Mouse (Mus musculus): ENCODE data around the gene Gmds. TPM values are rescaled to one million over a fixed set of nuclear protein-coding genes. Genes with fewer than 3 reads are reported as not detected.

Gene Gmds
- polyA plus RNA-seq, 1 experiment from 2014 or later: 35.1 TPM

DNA sequence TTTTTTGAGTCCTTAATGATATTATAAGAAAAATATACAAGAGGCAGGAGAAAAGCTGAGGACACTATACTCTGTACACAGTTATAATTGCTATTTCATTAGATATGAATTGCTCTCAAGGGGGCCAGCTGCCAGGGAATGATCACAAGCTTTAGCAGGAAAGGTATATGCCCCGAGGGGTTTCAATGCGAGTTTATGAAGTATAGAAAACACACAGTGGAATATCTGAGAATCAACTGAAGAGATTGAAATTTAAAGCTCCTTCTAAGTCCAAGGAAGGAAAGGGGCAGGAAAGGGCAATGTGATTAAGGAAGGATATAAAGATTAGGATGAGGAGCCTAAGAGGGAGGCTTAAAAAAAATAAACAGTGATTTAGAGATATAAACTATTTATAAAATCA is 427.2 kb downstream of the Gmds start:
- H3K4me3 ChIP-seq: no peak overlapping the region
- ATAC-seq (ENCODE audit: low FRiP score, low read depth): no peak
- no peak overlapping the region for H3K27ac ChIP-seq (replicated peaks)
- H3K9ac ChIP-seq (replicated peaks): no peak overlapping the region
- no peaks in the 10 kb centered on the region for H3K9me3 ChIP-seq
- WGBS: 38% methylated on average over 2 of the region's 2 CpGs
- no peak overlapping the region for H3K4me2 ChIP-seq (replicated peaks)
- no peaks in the 10 kb centered on the region for H3K27me3 ChIP-seq
- H3K36me3 ChIP-seq: no peaks in the 10 kb centered on the region
- H3K4me1 ChIP-seq: peaks cover 3% of the 10 kb centered on the region

DNA sequence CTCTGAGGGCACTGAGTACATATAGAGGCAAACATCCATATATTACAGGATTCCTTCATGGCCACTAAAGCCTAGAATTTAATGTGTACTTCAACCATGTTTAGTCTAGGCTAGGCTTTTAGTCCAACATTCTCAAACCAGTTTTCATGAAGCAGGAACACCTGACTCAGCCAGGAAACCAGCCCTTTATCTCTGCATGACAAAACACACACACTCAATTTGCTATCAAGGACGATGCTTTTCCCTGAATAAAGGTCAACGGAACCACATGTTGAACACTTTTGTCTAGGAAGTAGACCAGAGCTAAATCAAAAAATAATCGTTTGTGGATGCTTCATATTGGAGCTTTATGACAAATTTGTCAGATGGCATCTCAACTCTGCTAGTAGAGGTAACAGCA is 429.5 kb downstream of the Gmds start:
- no peak overlapping the region for H3K27ac ChIP-seq (replicated peaks)
- peaks cover 3% of the 10 kb centered on the region for H3K4me1 ChIP-seq
- H3K4me3 ChIP-seq: no peak overlapping the region
- no peak overlapping the region for H3K4me2 ChIP-seq (replicated peaks)
- H3K9me3 ChIP-seq: no peaks in the 10 kb centered on the region
- H3K36me3 ChIP-seq: no peaks in the 10 kb centered on the region
- WGBS: 89% methylated on average over 3 of the region's 3 CpGs
- no peaks in the 10 kb centered on the region for H3K27me3 ChIP-seq
- no peak for ATAC-seq (ENCODE audit: low FRiP score, low read depth)
- H3K9ac ChIP-seq (replicated peaks): no peak overlapping the region

DNA sequence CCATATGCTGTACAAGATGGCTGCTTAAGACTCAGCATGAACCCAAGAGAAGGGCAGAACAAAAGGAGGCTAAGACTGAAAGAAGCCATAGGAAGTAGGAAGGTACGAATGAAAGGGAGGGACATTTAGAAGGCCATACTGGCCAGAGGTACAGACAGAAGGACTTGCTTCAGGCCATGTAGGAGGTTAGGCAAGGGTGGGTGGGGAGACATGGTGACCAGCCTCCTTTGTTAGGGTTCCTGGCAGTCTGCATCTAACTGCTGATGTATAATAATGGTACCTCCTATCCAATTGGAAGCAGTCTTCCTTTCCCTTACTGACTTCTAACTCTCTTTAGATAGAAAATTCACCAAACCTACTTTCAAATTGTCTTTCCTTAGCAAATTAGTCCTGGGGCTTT is 432.0 kb downstream of the Gmds start:
- ATAC-seq (ENCODE audit: low FRiP score, low read depth): no peak
- Histone ChIP-seq H3K27ac (replicated peaks) (no peak overlapping the region), H3K27me3 (no peaks in the 10 kb centered on the region), H3K9me3 (no peaks in the 10 kb centered on the region), H3K4me3 (no peak overlapping the region), H3K4me2 (replicated peaks) (no peak overlapping the region), H3K36me3 (no peaks in the 10 kb centered on the region), H3K4me1 (no peaks in the 10 kb centered on the region), H3K9ac (replicated peaks) (no peak overlapping the region)
- 54% methylated on average over 1 of the region's 1 CpGs for WGBS

DNA sequence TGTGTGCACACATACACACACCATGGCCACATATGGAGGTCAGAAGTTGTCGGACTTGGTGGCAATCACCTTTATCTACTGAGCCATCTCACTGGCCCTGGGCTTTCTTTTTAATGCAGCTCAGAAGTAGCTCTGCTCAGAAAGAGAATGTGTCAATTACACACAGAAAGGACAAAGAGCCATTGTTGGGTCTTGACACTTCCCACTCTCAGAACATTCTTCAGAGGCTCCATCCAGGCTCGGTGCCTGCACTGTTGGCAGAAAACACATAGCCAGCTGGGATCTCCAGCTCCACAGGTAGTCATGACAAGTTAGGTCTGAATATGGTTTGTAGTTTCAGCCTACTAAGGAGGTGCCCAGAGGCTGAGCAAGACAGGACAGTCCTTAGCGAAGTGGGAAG is 438.3 kb downstream of the Gmds start:
- Histone ChIP-seq H3K9ac (replicated peaks) (no peak overlapping the region), H3K4me3 (no peak overlapping the region), H3K27me3 (no peaks in the 10 kb centered on the region), H3K4me2 (replicated peaks) (no peak overlapping the region), H3K36me3 (no peaks in the 10 kb centered on the region), H3K27ac (replicated peaks) (no peak overlapping the region), H3K9me3 (no peaks in the 10 kb centered on the region), H3K4me1 (no peaks in the 10 kb centered on the region)
- WGBS: 63% methylated on average over 3 of the region's 3 CpGs
- ATAC-seq (ENCODE audit: low FRiP score, low read depth): no peak

DNA sequence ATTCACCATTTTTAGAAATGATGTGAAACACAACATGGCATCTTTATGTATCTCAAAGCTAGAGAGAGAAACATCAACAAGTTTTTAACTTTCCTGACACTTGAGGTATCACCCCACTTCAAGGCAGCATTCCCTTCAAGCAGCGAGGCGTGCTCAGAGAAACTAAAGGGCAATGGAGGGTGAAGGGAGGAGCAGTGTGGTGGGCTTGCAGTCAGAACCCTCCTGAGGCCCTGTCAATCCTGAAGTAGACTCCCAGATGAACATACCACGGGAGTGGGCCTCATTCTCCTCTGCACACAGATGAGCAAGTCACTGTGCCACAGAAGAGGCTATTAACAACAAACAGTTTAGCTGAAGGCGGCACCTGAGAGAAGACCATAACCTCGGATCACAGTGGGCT is 439.1 kb downstream of the Gmds start:
- WGBS: 75% methylated on average over 5 of the region's 5 CpGs
- Histone ChIP-seq H3K27ac (replicated peaks) (no peak overlapping the region), H3K27me3 (no peaks in the 10 kb centered on the region), H3K9ac (replicated peaks) (no peak overlapping the region), H3K4me1 (no peaks in the 10 kb centered on the region), H3K4me2 (replicated peaks) (no peak overlapping the region), H3K4me3 (no peak overlapping the region), H3K9me3 (no peaks in the 10 kb centered on the region), H3K36me3 (no peaks in the 10 kb centered on the region)
- no peak for ATAC-seq (ENCODE audit: low FRiP score, low read depth)

- Histone ChIP-seq H3K9me3 (no peaks in the 10 kb centered on the region), H3K27ac (replicated peaks) (no peak overlapping the region), H3K36me3 (no peaks in the 10 kb centered on the region), H3K27me3 (no peaks in the 10 kb centered on the region), H3K4me1 (no peaks in the 10 kb centered on the region), H3K9ac (replicated peaks) (no peak overlapping the region), H3K4me3 (no peak overlapping the region), H3K4me2 (replicated peaks) (no peak overlapping the region)
- no peak for ATAC-seq (ENCODE audit: low FRiP score, low read depth)
- WGBS: 85% methylated on average over 4 of the region's 4 CpGs
These were observed 441.0 kb downstream of the Gmds start for GRCm38 (mm10) chr13:31897493-31897892.

DNA sequence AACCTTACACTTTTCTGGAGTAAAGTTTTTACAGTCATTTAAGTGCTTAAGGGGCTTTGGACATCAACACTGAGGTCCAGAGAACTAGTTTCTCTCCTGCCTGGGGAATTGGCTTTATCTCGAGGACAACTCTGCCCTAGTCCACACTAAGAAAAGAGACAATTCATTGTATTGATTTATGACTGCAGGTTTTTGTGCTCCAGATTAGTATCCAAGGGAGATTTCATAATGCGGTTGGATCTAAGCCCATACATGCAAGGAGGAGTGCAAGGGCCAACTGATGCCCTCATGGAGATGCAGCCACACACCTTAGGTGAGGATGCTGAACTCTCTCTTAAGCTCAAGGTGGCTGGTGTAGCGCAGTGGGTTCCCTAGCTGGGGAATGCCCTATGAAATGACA is 444.0 kb downstream of the Gmds start:
- Histone ChIP-seq H3K36me3 (no peaks in the 10 kb centered on the region), H3K4me1 (no peaks in the 10 kb centered on the region), H3K4me3 (no peak overlapping the region), H3K27ac (replicated peaks) (no peak overlapping the region), H3K4me2 (replicated peaks) (no peak overlapping the region), H3K27me3 (no peaks in the 10 kb centered on the region), H3K9ac (replicated peaks) (no peak overlapping the region), H3K9me3 (no peaks in the 10 kb centered on the region)
- 72% methylated on average over 3 of the region's 3 CpGs for WGBS
- no peak for ATAC-seq (ENCODE audit: low FRiP score, low read depth)

- WGBS: 86% methylated on average over 2 of the region's 2 CpGs
- no peak for ATAC-seq (ENCODE audit: low FRiP score, low read depth)
These were observed 445.5 kb downstream of the Gmds start for GRCm38 (mm10) chr13:31892913-31893514.

DNA sequence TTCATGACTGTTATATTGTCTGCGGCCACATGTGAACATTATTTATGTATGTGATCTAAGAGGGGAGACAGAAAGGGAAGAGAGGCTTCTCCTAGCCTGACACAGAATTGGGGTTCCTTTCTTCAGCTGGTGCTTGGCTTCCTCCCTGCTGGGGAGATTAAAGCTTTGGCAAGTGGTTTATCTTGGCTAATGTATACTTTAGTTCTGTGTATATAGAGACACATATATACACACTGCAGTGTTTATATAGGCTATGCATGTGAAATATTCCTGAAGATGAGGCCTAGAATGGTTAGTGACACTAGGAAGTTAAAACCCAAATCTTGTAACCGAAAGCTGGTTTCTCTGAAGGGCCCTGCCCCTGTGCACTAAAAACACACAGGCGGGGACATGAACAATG is 450.0 kb downstream of the Gmds start:
- no peak overlapping the region for H3K9ac ChIP-seq (replicated peaks)
- no peak overlapping the region for H3K4me3 ChIP-seq
- no peak for ATAC-seq (ENCODE audit: low FRiP score, low read depth)
- H3K27me3 ChIP-seq: no peaks in the 10 kb centered on the region
- H3K27ac ChIP-seq (replicated peaks): no peak overlapping the region
- H3K9me3 ChIP-seq: no peaks in the 10 kb centered on the region
- no peak overlapping the region for H3K4me2 ChIP-seq (replicated peaks)
- 93% methylated on average over 3 of the region's 3 CpGs for WGBS
- H3K36me3 ChIP-seq: no peaks in the 10 kb centered on the region
- H3K4me1 ChIP-seq: no peaks in the 10 kb centered on the region

More at GRCm38 (mm10) chr13:31892913-31893514, 445.5 kb downstream of the Gmds start:
- Histone ChIP-seq H3K9ac (replicated peaks) (no peak overlapping the region), H3K4me1 (no peaks in the 10 kb centered on the region), H3K27ac (replicated peaks) (no peak overlapping the region), H3K36me3 (no peaks in the 10 kb centered on the region), H3K4me3 (no peak overlapping the region), H3K9me3 (no peaks in the 10 kb centered on the region), H3K4me2 (replicated peaks) (no peak overlapping the region), H3K27me3 (no peaks in the 10 kb centered on the region)

- no peak overlapping the region for H3K4me2 ChIP-seq (replicated peaks)
- H3K27ac ChIP-seq (replicated peaks): no peak overlapping the region
- no peaks in the 10 kb centered on the region for H3K4me1 ChIP-seq
- no peaks in the 10 kb centered on the region for H3K9me3 ChIP-seq
- no peaks in the 10 kb centered on the region for H3K36me3 ChIP-seq
- 89% methylated on average over 1 of the region's 1 CpGs for WGBS
- ATAC-seq (ENCODE audit: low FRiP score, low read depth): no peak
- H3K27me3 ChIP-seq: no peaks in the 10 kb centered on the region
- no peak overlapping the region for H3K9ac ChIP-seq (replicated peaks)
- H3K4me3 ChIP-seq: no peak overlapping the region
These were observed 452.8 kb downstream of the Gmds start for GRCm38 (mm10) chr13:31885769-31886168.

- H3K4me3 ChIP-seq: no peak overlapping the region
- H3K27me3 ChIP-seq: no peaks in the 10 kb centered on the region
- no peak overlapping the region for H3K9ac ChIP-seq (replicated peaks)
- H3K4me1 ChIP-seq: no peaks in the 10 kb centered on the region
- H3K36me3 ChIP-seq: no peaks in the 10 kb centered on the region
- H3K9me3 ChIP-seq: no peaks in the 10 kb centered on the region
- WGBS: 82% methylated on average over 8 of the region's 8 CpGs
- no peak for ATAC-seq (ENCODE audit: low FRiP score, low read depth)
- no peak overlapping the region for H3K27ac ChIP-seq (replicated peaks)
- H3K4me2 ChIP-seq (replicated peaks): no peak overlapping the region
These were observed 459.6 kb downstream of the Gmds start for GRCm38 (mm10) chr13:31878805-31879477.

GRCm38 (mm10) chr13:31877061-31877460 is 461.5 kb downstream of the Gmds start:
- ATAC-seq (ENCODE audit: low FRiP score, low read depth): no peak

GRCm38 (mm10) chr13:31874427-31874826 is 464.1 kb downstream of the Gmds start:
- WGBS: 72% methylated on average over 3 of the region's 3 CpGs
- no peak overlapping the region for H3K9ac ChIP-seq (replicated peaks)
- H3K9me3 ChIP-seq: no peaks in the 10 kb centered on the region
- no peak overlapping the region for H3K4me2 ChIP-seq (replicated peaks)
- H3K27me3 ChIP-seq: no peaks in the 10 kb centered on the region
- no peaks in the 10 kb centered on the region for H3K36me3 ChIP-seq
- H3K4me3 ChIP-seq: no peak overlapping the region
- H3K27ac ChIP-seq (replicated peaks): no peak overlapping the region
- no peaks in the 10 kb centered on the region for H3K4me1 ChIP-seq
- no peak for ATAC-seq (ENCODE audit: low FRiP score, low read depth)

More at GRCm38 (mm10) chr13:31877061-31877460, 461.5 kb downstream of the Gmds start:
- 77% methylated on average over 4 of the region's 4 CpGs for whole genome bisulfite sequencing
- H3K4me2 ChIP-seq (replicated peaks): no peak overlapping the region
- no peak overlapping the region for H3K4me3 ChIP-seq
- H3K4me1 ChIP-seq: no peaks in the 10 kb centered on the region
- no peak overlapping the region for H3K9ac ChIP-seq (replicated peaks)
- no peaks in the 10 kb centered on the region for H3K9me3 ChIP-seq
- H3K27ac ChIP-seq (replicated peaks): no peak overlapping the region
- no peaks in the 10 kb centered on the region for H3K27me3 ChIP-seq
- H3K36me3 ChIP-seq: no peaks in the 10 kb centered on the region
